Mouse (Mus musculus): ENCODE data around the gene Asb13.

Asb13 gene

GRCm38 (mm10) chr13:3679098-3679497, 45.3 kb downstream of the Asb13 start:
- H3K27me3 ChIP-seq (ENCODE audit: control insufficient read depth, insufficient read depth, low read length, poor library complexity, severe bottlenecking) = no peaks in the 10 kb centered on the region
- DNase-seq (ENCODE audit: low read depth, low spot score) = no peak

GRCm38 (mm10) chr13:3686306-3686705, 52.5 kb downstream of the Asb13 start:
- Histone ChIP-seq H3K27me3 (ENCODE audit: control insufficient read depth, insufficient read depth, low read length, poor library complexity, severe bottlenecking) (no peaks in the 10 kb centered on the region), H3K36me3 (ENCODE audit: control insufficient read depth, insufficient read depth, low read length, poor library complexity, severe bottlenecking) (no peaks in the 10 kb centered on the region)
- no peak for DNase-seq (ENCODE audit: low read depth, low spot score)

More at GRCm38 (mm10) chr13:3679098-3679497, 45.3 kb downstream of the Asb13 start:
- no peaks in the 10 kb centered on the region for H3K36me3 ChIP-seq (ENCODE audit: control insufficient read depth, insufficient read depth, low read length, poor library complexity, severe bottlenecking)

- no peaks in the 10 kb centered on the region for H3K27me3 ChIP-seq (ENCODE audit: control insufficient read depth, insufficient read depth, low read length, poor library complexity, severe bottlenecking)
These were observed 60.9 kb downstream of the Asb13 start for GRCm38 (mm10) chr13:3694599-3695343.

GRCm38 (mm10) chr13:3696977-3697735, 63.3 kb downstream of the Asb13 start:
- no peak for DNase-seq (ENCODE audit: low read depth, low spot score)
- Histone ChIP-seq H3K27me3 (ENCODE audit: control insufficient read depth, insufficient read depth, low read length, poor library complexity, severe bottlenecking) (no peaks in the 10 kb centered on the region), H3K36me3 (ENCODE audit: control insufficient read depth, insufficient read depth, low read length, poor library complexity, severe bottlenecking) (no peaks in the 10 kb centered on the region)

More at GRCm38 (mm10) chr13:3694599-3695343, 60.9 kb downstream of the Asb13 start:
- no peaks in the 10 kb centered on the region for H3K36me3 ChIP-seq (ENCODE audit: control insufficient read depth, insufficient read depth, low read length, poor library complexity, severe bottlenecking)
- no peak for DNase-seq (ENCODE audit: low read depth, low spot score)

GRCm38 (mm10) chr13:3700752-3701151, 66.9 kb downstream of the Asb13 start:
- no peaks in the 10 kb centered on the region for H3K36me3 ChIP-seq (ENCODE audit: control insufficient read depth, insufficient read depth, low read length, poor library complexity, severe bottlenecking)
- no peak for DNase-seq (ENCODE audit: low read depth, low spot score)
- no peaks in the 10 kb centered on the region for H3K27me3 ChIP-seq (ENCODE audit: control insufficient read depth, insufficient read depth, low read length, poor library complexity, severe bottlenecking)
